Mouse (Mus musculus) spleen, postnatal 10 days (tissue): ENCODE data around the gene Akap10.

Experiments
- DNase-seq, 2 experiments: peaks; one replicate each; pipeline ENCODE4 v3.0.0; 2021 to 2022; ENCODE audit warnings: low spot score in 2 of 2

The Akap10 gene

GRCm38 (mm10) chr11:61930640-61931586 is 861 bp upstream of the Akap10 start:
- DNase-seq: peak in 1 of 2 experiments; percentile 27

- DNase-seq: peak in 1 of 2 experiments; percentile 17
These were observed 542 bp downstream of the Akap10 start for GRCm38 (mm10) chr11:61929323-61930097.

- DNase-seq: no peak
These were observed 6.7 kb downstream of the Akap10 start for GRCm38 (mm10) chr11:61923309-61923708.

- no peak for DNase-seq
These were observed 10.3 kb downstream of the Akap10 start for GRCm38 (mm10) chr11:61919702-61920101.

GRCm38 (mm10) chr11:61908315-61908714 is 21.7 kb downstream of the Akap10 start:
- no peak for DNase-seq

GRCm38 (mm10) chr11:61882183-61882582 is 47.9 kb downstream of the Akap10 start:
- DNase-seq: no peak

GRCm38 (mm10) chr11:61879921-61880320 is 50.1 kb downstream of the Akap10 start:
- no peak for DNase-seq

GRCm38 (mm10) chr11:61871881-61872280 is 58.2 kb downstream of the Akap10 start:
- no peak for DNase-seq

GRCm38 (mm10) chr11:61866856-61867255 is 63.2 kb downstream of the Akap10 start:
- no peak for DNase-seq

GRCm38 (mm10) chr11:61861781-61862547 is 68.1 kb downstream of the Akap10 start:
- no peak for DNase-seq

GRCm38 (mm10) chr11:61859316-61859715 is 70.7 kb downstream of the Akap10 start:
- no peak for DNase-seq

- DNase-seq: no peak
These were observed 74.5 kb downstream of the Akap10 start for GRCm38 (mm10) chr11:61855539-61855938.

- peak; percentile 87 to 90 for DNase-seq
These were observed 75.1 kb downstream of the Akap10 start, which contains the start of gene Ulk2 for GRCm38 (mm10) chr11:61854988-61855411. Gene Ulk2, minus strand, starts transcription at chr11:61855073.

- DNase-seq: peak; percentile 81 to 87
These were observed 75.7 kb downstream of the Akap10 start for GRCm38 (mm10) chr11:61854211-61854987.

GRCm38 (mm10) chr11:61853659-61854058 is 76.4 kb downstream of the Akap10 start:
- DNase-seq: no peak

GRCm38 (mm10) chr11:61852916-61853315 is 77.1 kb downstream of the Akap10 start:
- no peak for DNase-seq

GRCm38 (mm10) chr11:61851195-61851594 is 78.9 kb downstream of the Akap10 start:
- peak in 1 of 2 experiments; percentile 48 for DNase-seq

- peak in 1 of 2 experiments; percentile 17 for DNase-seq
These were observed 89.4 kb downstream of the Akap10 start for GRCm38 (mm10) chr11:61840663-61841062.

- DNase-seq: no peak
These were observed 90.1 kb downstream of the Akap10 start for GRCm38 (mm10) chr11:61839940-61840339.

- DNase-seq: no peak
These were observed 90.9 kb downstream of the Akap10 start for GRCm38 (mm10) chr11:61839182-61839581.
